Mouse (Mus musculus): ENCODE data around the gene Tmem151a.

- TF ChIP-seq POLR2A (IDR thresholded peaks at IDR 0.05; ENCODE audit: low read depth, low read length) (no peak), CTCF (IDR thresholded peaks at IDR 0.05; ENCODE audit: extremely low read depth, insufficient read length, insufficient replicate concordance, low read depth, low read length) (no peak)
These were observed at the start of gene Tmem151a for GRCm38 (mm10) chr19:5085145-5085863.

Data from small intestine, adult 2 months (tissue).